Mouse (Mus musculus) bone marrow, adult 2 months (tissue): Measurements from ENCODE around the gene Zfp335.

Experiments
- CTCF ChIP-seq: fragments of 200-500 bp; IDR thresholded peaks from 2 replicates; pipeline ENCODE4 v1.5.1; 2011; ENCODE audit warnings: low read length, control low read depth; ENCODE audit not compliant: control insufficient read depth, insufficient read depth
- POLR2A ChIP-seq: fragments of 200-500 bp; IDR thresholded peaks from 2 replicates; pipeline ENCODE4 v1.6.1; 2011; ENCODE audit warnings: low read depth, mild to moderate bottlenecking, control low read depth, low read length, borderline replicate concordance; ENCODE audit not compliant: control insufficient read depth

DNA sequence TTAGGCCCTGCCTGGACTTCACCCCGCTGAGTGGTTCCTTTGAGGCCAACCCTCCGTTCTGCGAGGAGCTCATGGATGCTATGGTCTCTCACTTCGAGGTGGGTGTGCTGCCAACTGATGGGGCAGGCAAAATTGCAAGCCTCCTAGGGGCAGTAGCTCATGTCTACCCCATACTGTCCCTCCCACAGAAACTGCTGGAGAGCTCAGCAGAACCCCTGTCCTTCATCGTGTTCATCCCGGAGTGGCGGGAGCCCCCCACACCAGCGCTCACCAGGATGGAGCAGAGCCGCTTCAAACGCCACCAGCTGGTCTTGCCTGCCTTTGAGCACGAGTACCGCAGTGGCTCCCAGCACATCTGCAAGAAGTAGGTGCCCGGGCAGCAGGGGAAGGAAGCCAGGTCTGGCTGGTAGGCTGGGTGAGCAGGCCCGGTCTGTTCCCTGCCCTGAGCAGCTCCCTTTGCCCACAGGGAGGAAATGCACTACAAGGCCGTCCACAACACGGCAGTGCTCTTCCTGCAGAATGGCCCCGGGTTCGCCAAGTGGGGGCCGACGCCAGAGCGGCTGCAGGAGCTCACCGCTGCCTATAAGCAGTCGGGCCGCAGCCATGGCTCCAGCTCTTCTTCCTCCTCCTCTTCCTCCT lies 21.0 kb downstream of the Zfp335 start:
- no peak for TF ChIP-seq CTCF
- TF ChIP-seq POLR2A, result no peak
